Comparison of ENCODE assay signal across 9 mouse cellular contexts in genomic region chr2:132427160-132427941, GRCm38 (mm10). TPM values are rescaled to one million over a fixed set of nuclear protein-coding genes. Genes with fewer than 3 reads are reported as not detected.
DNase-seq lines count a peak whose midpoint lies in the region; ATAC-seq lines count a peak whose summit lies in the region.
"Had no signal": no experiment of that assay in that cellular context is flagged by ENCODE, and none has a peak within 500 bp of the region (broad histone marks: within the 10 kb centered on the region; RNA-seq: fewer than 3 reads in every experiment).

No protein-coding gene starts in this region.

- H3K4me3 ChIP-seq in hindbrain, embryonic 14.5 days (replicated peaks; ENCODE audit: low read length): no peak overlapping the region
- H3K4me3 ChIP-seq: liver, embryonic 12.5 days had no signal

- H3K9me3 ChIP-seq in hindbrain, embryonic 14.5 days (ENCODE audit: control insufficient read depth, low read length): no peaks in the 10 kb centered on the region
- H3K9me3 ChIP-seq: liver, embryonic 12.5 days had no signal

- no peak for ATAC-seq in cerebellum, adult (ENCODE audit: insufficient number of reproducible peaks, low FRiP score, low TSS enrichment)
- peak; percentile 55; the same call in 1 of the 2 replicates for ATAC-seq in hindbrain, embryonic 14.5 days (ENCODE audit: low FRiP score)
- no peak for ATAC-seq in inflammation-experienced regulatory T-cells, adult 6 months
- no peak for ATAC-seq in erythroblast, adult 5-6 weeks (replicated peaks; ENCODE audit: low FRiP score, poor library complexity, severe bottlenecking)
- ATAC-seq: liver, embryonic 12.5 days had no signal

- H3K27ac ChIP-seq in hindbrain, embryonic 14.5 days: no peak overlapping the region
- H3K27ac ChIP-seq: liver, embryonic 12.5 days had no signal

- 0 out of 2 replicates have a peak, but pooled peaks cover 6% of the 10 kb centered on the region for H3K4me1 ChIP-seq in hindbrain, embryonic 14.5 days (replicated peaks; ENCODE audit: control insufficient read depth, insufficient read depth, low read length)
- H3K4me1 ChIP-seq: liver, embryonic 12.5 days had no signal

- WGBS in hindbrain, embryonic 14.5 days: 47% methylated on average over 17 of the region's 17 CpGs

- no peak overlapping the region for H3K9ac ChIP-seq in hindbrain, embryonic 14.5 days
- H3K9ac ChIP-seq: liver, embryonic 12.5 days had no signal

- peak; percentile 12 for DNase-seq in cerebellum, adult 11 months
- DNase-seq in layer of hippocampus, adult 9-11 months: peak; percentile 6
- no peak for DNase-seq in layer of hippocampus, adult 18-20 months (ENCODE audit: low spot score in 2 of 2)
- peak; percentile 15 for DNase-seq in cerebellum, adult 8-10 months
- peak; percentile 55 for DNase-seq in hindbrain, embryonic 14.5 days (ENCODE audit: low spot score)

- H3K4me2 ChIP-seq in hindbrain, embryonic 14.5 days (replicated peaks): peak overlapping the region; percentile 33
- H3K4me2 ChIP-seq: liver, embryonic 12.5 days had no signal

- H3K36me3 ChIP-seq in hindbrain, embryonic 14.5 days (replicated peaks; ENCODE audit: control insufficient read depth, insufficient read depth): no peaks in the 10 kb centered on the region
- H3K36me3 ChIP-seq: liver, embryonic 12.5 days had no signal

- no peaks in the 10 kb centered on the region for H3K27me3 ChIP-seq in hindbrain, embryonic 14.5 days (ENCODE audit: control insufficient read depth, insufficient read depth, low read length)
- H3K27me3 ChIP-seq: liver, embryonic 12.5 days had no signal

RNA-seq across cellular contexts. Expression of gene Prokr2, which starts 42.1 kb away (rescaled TPM):
- 1 to 10 TPM; 1.9 TPM for total RNA-seq in layer of hippocampus, adult 18-20 months (2021)
- polyA plus RNA-seq in hindbrain, embryonic 14.5 days (2014; fragmentation: Nextera tagmentation; extraction: Ambion mirVana): 4.5 and 4.8 TPM in 2 replicates
- polyA plus RNA-seq in inflammation-experienced regulatory T-cells, adult 6 months (2017; shearing (Covaris generic)): under 1 TPM in 1 of 3 experiments, not detected in 2; 0.13 TPM
- total RNA-seq in erythroblast, adult 5-6 weeks (2015; ENCODE audit: low replicate concordance): not detected in 2 replicates
- not detected in 2 replicates for total RNA-seq in erythroblast, adult 5-6 weeks (2017; ENCODE audit: low replicate concordance)

Comparison
In these comparisons a context has a peak if more than half of its experiments do, and no peak if none do; other contexts are left out.
1. DNase-seq: peak in cerebellum, adult 11 months (single experiment), layer of hippocampus, adult 9-11 months (single experiment), cerebellum, adult 8-10 months (single experiment) and hindbrain, embryonic 14.5 days (single experiment); none in layer of hippocampus, adult 18-20 months (0 of 2).